Mouse (Mus musculus) hindbrain, embryonic 12.5 days (tissue): ENCODE data around the gene Fbxl15. TPM values are rescaled to one million over a fixed set of nuclear protein-coding genes. Genes with fewer than 3 reads are reported as not detected.

Source experiments
- ATAC-seq: fragments of 200-750 bp; cut with Nextera tagmentation; 2 replicates; pipeline ENCODE4 v1.8.0; 2017; ENCODE audit warnings: moderate TSS enrichment; ENCODE audit not compliant: low FRiP score
- H3K27ac ChIP-seq: fragments of 300-500 bp; sonication (generic); 2 replicates; pipeline ENCODE4 v1.5.1; 2016; ENCODE audit warnings: mild to moderate bottlenecking
- H3K27me3 ChIP-seq: fragments of 300-500 bp; sonication (generic); 2 replicates; pipeline ENCODE4 v1.6.1; 2016; ENCODE audit warnings: mild to moderate bottlenecking
- H3K36me3 ChIP-seq: fragments of 300-500 bp; sonication (generic); 2 replicates; pipeline ENCODE4 v1.6.1; 2016; ENCODE audit warnings: mild to moderate bottlenecking
- H3K4me1 ChIP-seq: fragments of 300-500 bp; sonication (generic); 2 replicates; pipeline ENCODE4 v1.6.1; 2016
- H3K4me2 ChIP-seq: fragments of 300-500 bp; sonication (generic); replicated peaks from 2 replicates; pipeline ENCODE4 v1.6.1; 2016; ENCODE audit warnings: mild to moderate bottlenecking
- H3K4me3 ChIP-seq: fragments of 300-500 bp; sonication (generic); 2 replicates; pipeline ENCODE4 v1.5.1; 2016; ENCODE audit warnings: mild to moderate bottlenecking
- H3K9ac ChIP-seq: fragments of 300-500 bp; sonication (generic); 2 replicates; pipeline ENCODE4 v1.6.1; 2016; ENCODE audit warnings: mild to moderate bottlenecking, moderate library complexity
- H3K9me3 ChIP-seq: fragments of 300-500 bp; sonication (generic); replicated peaks from 2 replicates; pipeline ENCODE4 v1.6.1; 2016; ENCODE audit warnings: mild to moderate bottlenecking
- WGBS: fragments of 180-500 bp; shearing (Covaris S2); methylation state at CpG from one replicate; pipeline ENCODE4 v1.1.7; 2016; 5-methylcytosine and 5-hydroxymethylcytosine counted together
- polyA plus RNA-seq: library from polyadenylated mRNA; unstranded; fragments of >200 nt; fragmentation: Nextera tagmentation; extraction: Ambion mirVana; gene quantifications from 2 replicates; pipeline ENCODE4 v1.2.1, GENCODE M21; 2016

The Fbxl15 gene
- polyA plus RNA-seq, 1 experiment from 2014 or later = 28.3 TPM

- ATAC-seq = no peak
- Histone ChIP-seq H3K9ac (no peak overlapping the region), H3K36me3 (peaks cover 20% of the 10 kb centered on the region), H3K4me1 (peaks cover 19% of the 10 kb centered on the region), H3K27me3 (peaks cover 75% of the 10 kb centered on the region), H3K27ac (no peak overlapping the region), H3K9me3 (no peaks in the 10 kb centered on the region), H3K4me2 (no peak overlapping the region), H3K4me3 (no peak overlapping the region)
- WGBS = 89% methylated on average over 12 of the region's 12 CpGs
Observed at GRCm38 (mm10) chr19:46310312-46310865, 17.6 kb upstream of the Fbxl15 start.

GRCm38 (mm10) chr19:46311341-46311740, 16.6 kb upstream of the Fbxl15 start:
- Histone ChIP-seq H3K9ac (no peak overlapping the region), H3K27ac (no peak overlapping the region), H3K9me3 (no peaks in the 10 kb centered on the region), H3K4me1 (peaks cover 18% of the 10 kb centered on the region), H3K4me3 (no peak overlapping the region), H3K27me3 (peaks cover 80% of the 10 kb centered on the region), H3K4me2 (no peak overlapping the region), H3K36me3 (peaks cover 20% of the 10 kb centered on the region)
- 86% methylated on average over 9 of the region's 9 CpGs for WGBS
- ATAC-seq = no peak

- no peak overlapping the region for H3K4me2 ChIP-seq
- H3K4me3 ChIP-seq = no peak overlapping the region
- 88% methylated on average over 21 of the region's 21 CpGs for WGBS
- peaks cover 26% of the 10 kb centered on the region for H3K4me1 ChIP-seq
- H3K36me3 ChIP-seq = peaks cover 20% of the 10 kb centered on the region
- no peak overlapping the region for H3K27ac ChIP-seq
- H3K9me3 ChIP-seq = no peaks in the 10 kb centered on the region
- peaks cover 80% of the 10 kb centered on the region for H3K27me3 ChIP-seq
- ATAC-seq = no peak
- no peak overlapping the region for H3K9ac ChIP-seq
Observed at GRCm38 (mm10) chr19:46312566-46312965, 15.4 kb upstream of the Fbxl15 start.

GRCm38 (mm10) chr19:46313116-46313515, 14.9 kb upstream of the Fbxl15 start:
- peaks cover 79% of the 10 kb centered on the region for H3K27me3 ChIP-seq
- H3K9ac ChIP-seq = no peak overlapping the region
- no peak overlapping the region for H3K4me3 ChIP-seq
- peaks cover 32% of the 10 kb centered on the region for H3K4me1 ChIP-seq
- H3K9me3 ChIP-seq = no peaks in the 10 kb centered on the region
- ATAC-seq = no peak
- H3K27ac ChIP-seq = no peak overlapping the region
- no peak overlapping the region for H3K4me2 ChIP-seq
- H3K36me3 ChIP-seq = peaks cover 20% of the 10 kb centered on the region
- WGBS = 83% methylated on average over 9 of the region's 9 CpGs

GRCm38 (mm10) chr19:46313591-46313990, 14.4 kb upstream of the Fbxl15 start:
- Histone ChIP-seq H3K9ac (no peak overlapping the region), H3K36me3 (peaks cover 20% of the 10 kb centered on the region), H3K27me3 (peaks cover 79% of the 10 kb centered on the region), H3K4me1 (peaks cover 33% of the 10 kb centered on the region), H3K4me3 (no peak overlapping the region), H3K4me2 (no peak overlapping the region), H3K27ac (no peak overlapping the region), H3K9me3 (no peaks in the 10 kb centered on the region)
- ATAC-seq = no peak
- WGBS = 63% methylated on average over 6 of the region's 6 CpGs

- Histone ChIP-seq H3K4me2 (0 out of 2 replicates have a peak overlapping the region, but pooled peaks have one; percentile 6), H3K27ac (no peak overlapping the region), H3K9ac (no peak overlapping the region), H3K27me3 (peaks cover 82% of the 10 kb centered on the region), H3K36me3 (peaks cover 20% of the 10 kb centered on the region), H3K4me1 (peaks cover 35% of the 10 kb centered on the region), H3K9me3 (no peaks in the 10 kb centered on the region), H3K4me3 (no peak overlapping the region)
- ATAC-seq = no peak
- WGBS = 15% methylated on average over 18 of the region's 18 CpGs
Observed at GRCm38 (mm10) chr19:46314151-46314601, 13.8 kb upstream of the Fbxl15 start.

GRCm38 (mm10) chr19:46314872-46315742, 12.9 kb upstream of the Fbxl15 start:
- no peak for ATAC-seq
- Histone ChIP-seq H3K4me3 (no peak overlapping the region), H3K27ac (no peak overlapping the region), H3K4me1 (peaks cover 32% of the 10 kb centered on the region), H3K4me2 (no peak overlapping the region), H3K36me3 (peaks cover 20% of the 10 kb centered on the region), H3K9me3 (no peaks in the 10 kb centered on the region), H3K27me3 (peaks cover 87% of the 10 kb centered on the region), H3K9ac (no peak overlapping the region)
- WGBS = 50% methylated on average over 14 of the region's 14 CpGs

- peaks cover 16% of the 10 kb centered on the region for H3K36me3 ChIP-seq
- H3K4me1 ChIP-seq = peaks cover 38% of the 10 kb centered on the region
- ATAC-seq = no peak
- H3K27me3 ChIP-seq = peaks cover 92% of the 10 kb centered on the region
- H3K9ac ChIP-seq = no peak overlapping the region; the same call in 1 of the 2 replicates
- H3K4me3 ChIP-seq = no peak overlapping the region; the same call in 1 of the 2 replicates
- H3K4me2 ChIP-seq = peak overlapping the region; percentile 73
- no peaks in the 10 kb centered on the region for H3K9me3 ChIP-seq
- 53% methylated on average over 12 of the region's 12 CpGs for WGBS
- no peak overlapping the region for H3K27ac ChIP-seq
Observed at GRCm38 (mm10) chr19:46315752-46316610, 12.0 kb upstream of the Fbxl15 start.

- 0 out of 2 replicates have a peak overlapping the region, but pooled peaks have one; percentile 18 for H3K27ac ChIP-seq
- no peaks in the 10 kb centered on the region for H3K9me3 ChIP-seq
- H3K27me3 ChIP-seq = peaks cover 92% of the 10 kb centered on the region
- peak overlapping the region; percentile 73 for H3K4me2 ChIP-seq
- peak overlapping the region; percentile 67 for H3K9ac ChIP-seq
- 37% methylated on average over 15 of the region's 15 CpGs for WGBS
- peak overlapping the region; percentile 47 for H3K4me3 ChIP-seq
- ATAC-seq = no peak
- peaks cover 10% of the 10 kb centered on the region; the same call in 1 of the 2 replicates for H3K36me3 ChIP-seq
- H3K4me1 ChIP-seq = peaks cover 49% of the 10 kb centered on the region
Observed at GRCm38 (mm10) chr19:46316846-46317545, 11.0 kb upstream of the Fbxl15 start.

- Histone ChIP-seq H3K4me1 (peaks cover 54% of the 10 kb centered on the region), H3K9me3 (no peaks in the 10 kb centered on the region), H3K4me3 (peak overlapping the region; percentile 47), H3K27ac (peak overlapping the region; percentile 18; the same call in 1 of the 2 replicates), H3K4me2 (peak overlapping the region; percentile 73), H3K36me3 (peaks cover 8% of the 10 kb centered on the region; the same call in 1 of the 2 replicates), H3K9ac (peak overlapping the region; percentile 67), H3K27me3 (peaks cover 92% of the 10 kb centered on the region)
- under 1% methylated on average over 36 of the region's 48 CpGs for WGBS
- ATAC-seq = 0 out of 2 replicates have a peak, but pooled peaks have one; percentile 23
Observed at GRCm38 (mm10) chr19:46317546-46317885, 10.5 kb upstream of the Fbxl15 start.

- Histone ChIP-seq H3K27me3 (peaks cover 93% of the 10 kb centered on the region), H3K4me3 (peak overlapping the region; percentile 47), H3K9ac (peak overlapping the region; percentile 67), H3K4me1 (peaks cover 59% of the 10 kb centered on the region), H3K9me3 (no peaks in the 10 kb centered on the region), H3K27ac (peak overlapping the region; percentile 18; the same call in 1 of the 2 replicates), H3K4me2 (peak overlapping the region; percentile 73), H3K36me3 (peaks cover 6% of the 10 kb centered on the region; the same call in 1 of the 2 replicates)
- 3% methylated on average over 20 of the region's 42 CpGs for WGBS
- no peak for ATAC-seq
Observed at GRCm38 (mm10) chr19:46318031-46318471, 9.9 kb upstream of the Fbxl15 start.
